Mouse (Mus musculus) MEL (cell line): Measurements from ENCODE around the gene Limk1. TPM values are rescaled to one million over a fixed set of nuclear protein-coding genes. Genes with fewer than 3 reads are reported as not detected.

Experiments used
- polyA plus RNA-seq, 2 experiments: library from polyadenylated mRNA; stranded (reverse) in 1 of 2; unstranded in 1 of 2; fragments of >175 nt in 1 of 2; fragments of >200 nt in 1 of 2; gene quantifications; 2 replicates each; pipeline versions ENCODE4 v1.2.1 to v1.2.4; 2012; ENCODE audit warnings: low replicate concordance in 2 of 2, low read depth in 1 of 2; ENCODE audit not compliant: insufficient read length in 2 of 2, insufficient read depth in 1 of 2, missing spikeins in 1 of 2
- total RNA-seq: library from RNA; depleted of rRNA; stranded (reverse); fragments of 300-350 nt; gene quantifications from 2 replicates; pipeline ENCODE4 v1.2.3, GENCODE M21; 2012; rRNA removed

Limk1 gene
- total and polyA plus RNA-seq, 3 experiments = 7.3 to 14.8 TPM; not detected in 1

Other genes with a start within 250 kb of the Limk1 start
- gene Gtf2ird1, start 231.9 kb downstream of the Limk1 start, total RNA-seq = 15.2 and 17.5 TPM in 2 replicates
- gene Gtf2ird1, start 231.9 kb downstream of the Limk1 start, polyA plus RNA-seq = 10 to 100 TPM in 1 of 2 experiments, not detected in 1; 54.7 TPM
- 3.5 and 4.4 TPM in 2 replicates for gene Clip2, start 136.2 kb downstream of the Limk1 start, total RNA-seq
- gene Clip2, start 136.2 kb downstream of the Limk1 start, polyA plus RNA-seq = 1 to 10 TPM in 1 of 2 experiments, not detected in 1; 7.4 TPM
- 0.07 TPM in 1 of 2 replicates, not detected in the other for gene Syna, start 128.4 kb downstream of the Limk1 start, total RNA-seq
- under 1 TPM in 1 of 2 experiments, not detected in 1; 0.21 TPM for gene Syna, start 128.4 kb downstream of the Limk1 start, polyA plus RNA-seq
- gene Rfc2, start 107.2 kb downstream of the Limk1 start, total RNA-seq = 268 and 304 TPM in 2 replicates
- 100 to 1,000 TPM in 1 of 2 experiments, not detected in 1; 424 TPM for gene Rfc2, start 107.2 kb downstream of the Limk1 start, polyA plus RNA-seq
- 0.46 and 0.92 TPM in 2 replicates for gene Lat2, start 73.6 kb downstream of the Limk1 start, total RNA-seq
- gene Lat2, start 73.6 kb downstream of the Limk1 start, polyA plus RNA-seq = under 1 TPM in 1 of 2 experiments, not detected in 1; 0.79 TPM
- gene Eif4h, start 49.1 kb downstream of the Limk1 start, total RNA-seq = 451 and 471 TPM in 2 replicates
- 100 to 1,000 TPM; 167 to 515 TPM for gene Eif4h, start 49.1 kb downstream of the Limk1 start, polyA plus RNA-seq
- not detected in 2 replicates for gene Eln, start 58.7 kb upstream of the Limk1 start, total RNA-seq
- gene Eln, start 58.7 kb upstream of the Limk1 start, polyA plus RNA-seq = not detected
- not detected in 2 replicates for gene Tmem270, start 218.1 kb upstream of the Limk1 start, total RNA-seq
- gene Tmem270, start 218.1 kb upstream of the Limk1 start, polyA plus RNA-seq = not detected
- gene Cldn13, start 226.9 kb upstream of the Limk1 start, total RNA-seq = 5.4 and 13.1 TPM in 2 replicates
- 1 to 10 TPM in 1 of 2 experiments, not detected in 1; 5.7 TPM for gene Cldn13, start 226.9 kb upstream of the Limk1 start, polyA plus RNA-seq
- gene Mettl27, start 243.8 kb upstream of the Limk1 start, total RNA-seq = 0.75 and 0.96 TPM in 2 replicates
- gene Mettl27, start 243.8 kb upstream of the Limk1 start, polyA plus RNA-seq = 1 to 10 TPM in 1 of 2 experiments, not detected in 1; 3.1 TPM